Mouse (Mus musculus) MEL (cell line): ENCODE data around the gene Pik3ca. TPM values are rescaled to one million over a fixed set of nuclear protein-coding genes. Genes with fewer than 3 reads are reported as not detected.

Experiments
- DNase-seq: peaks from one replicate; pipeline ENCODE4 v3.0.0; 2011; ENCODE audit warnings: low read depth, low spot score
- H3K27ac ChIP-seq: 2 replicates; pipeline ENCODE4 v1.5.1; 2012; ENCODE audit warnings: low read depth, mild to moderate bottlenecking, control low read depth, low read length, moderate library complexity; ENCODE audit not compliant: control insufficient read depth
- H3K27me3 ChIP-seq, 2 experiments: fragments of 150-350 bp in 1 of 2; sonication (generic) in 1 of 2; 2 replicates each; pipeline ENCODE4 v1.6.1; 2012; ENCODE audit warnings: low read length in 2 of 2, mild to moderate bottlenecking in 2 of 2, improper control_type of control experiment in 1 of 2, moderate library complexity in 1 of 2; ENCODE audit not compliant: insufficient read depth in 2 of 2, control insufficient read depth in 1 of 2
- H3K36me3 ChIP-seq, 2 experiments: 2 replicates each; pipeline ENCODE4 v1.6.1; 2012 to 2014; ENCODE audit warnings: low read length in 2 of 2, improper control_type of control experiment in 1 of 2, inconsistent platforms in 1 of 2, mild to moderate bottlenecking in 1 of 2; ENCODE audit not compliant: insufficient read depth in 2 of 2, control insufficient read depth in 1 of 2
- H3K4me1 ChIP-seq, 2 experiments: fragments of 150-350 bp in 1 of 2; sonication (generic) in 1 of 2; 2 replicates each; pipeline ENCODE4 v1.6.1; 2012; ENCODE audit warnings: low read length in 2 of 2, improper control_type of control experiment in 1 of 2, mild to moderate bottlenecking in 1 of 2; ENCODE audit not compliant: insufficient read depth in 2 of 2, control insufficient read depth in 1 of 2
- H3K4me3 ChIP-seq, 2 experiments: fragments of 150-350 bp in 1 of 2; sonication (generic) in 1 of 2; 2 replicates each; pipeline ENCODE4 v1.5.1; 2012; ENCODE audit warnings: low read depth in 2 of 2, low read length in 2 of 2, mild to moderate bottlenecking in 2 of 2, moderate library complexity in 2 of 2, control low read depth in 1 of 2, improper control_type of control experiment in 1 of 2; ENCODE audit not compliant: control insufficient read depth in 1 of 2, insufficient read depth in 1 of 2
- H3K79me2 ChIP-seq: 2 replicates; pipeline ENCODE4 v1.6.1; 2012; ENCODE audit warnings: mild to moderate bottlenecking, low read length, moderate library complexity; ENCODE audit not compliant: control insufficient read depth, poor library complexity, insufficient read depth
- H3K9ac ChIP-seq: 2 replicates; pipeline ENCODE4 v1.6.1; 2012; ENCODE audit warnings: low read depth, mild to moderate bottlenecking, control low read depth, low read length, moderate library complexity; ENCODE audit not compliant: control insufficient read depth, poor library complexity, severe bottlenecking
- H3K9me3 ChIP-seq: fragments of 150-350 bp; sonication (generic); replicated peaks from 2 replicates; pipeline ENCODE4 v1.6.1; 2012; ENCODE audit warnings: mild to moderate bottlenecking, low read length, improper control_type of control experiment, moderate library complexity; ENCODE audit not compliant: insufficient read depth
- BHLHE40 ChIP-seq: IDR thresholded peaks from 2 replicates; pipeline ENCODE4 v1.6.1; 2012; ENCODE audit warnings: low read depth, mild to moderate bottlenecking, inconsistent platforms, low read length, improper control_type of control experiment, borderline replicate concordance
- EP300 ChIP-seq, 2 experiments: IDR thresholded peaks; 2 replicates each; pipeline ENCODE4 v1.6.1; 2011; ENCODE audit warnings: improper control_type of control experiment in 2 of 2, low read length in 2 of 2, low read depth in 1 of 2, mild to moderate bottlenecking in 1 of 2
- ETS1 ChIP-seq: IDR thresholded peaks from 2 replicates; pipeline ENCODE4 v1.6.1; 2012; ENCODE audit warnings: low read depth, mild to moderate bottlenecking, inconsistent platforms, low read length, improper control_type of control experiment, moderate library complexity
- HCFC1 ChIP-seq: IDR thresholded peaks from 2 replicates; pipeline ENCODE4 v1.6.1; 2012; ENCODE audit warnings: low read depth, mild to moderate bottlenecking, inconsistent platforms, low read length, improper control_type of control experiment, moderate library complexity
- JUND ChIP-seq: IDR thresholded peaks from 2 replicates; pipeline ENCODE4 v1.6.1; 2011; ENCODE audit warnings: low read depth, mild to moderate bottlenecking, improper control_type of control experiment, low read length
- KAT2A ChIP-seq: conservative IDR thresholded peaks from 2 replicates; pipeline ENCODE4 v1.6.1; 2012; ENCODE audit warnings: low read depth, low read length, improper control_type of control experiment, inconsistent platforms
- MAFK ChIP-seq: IDR thresholded peaks from 2 replicates; pipeline ENCODE4 v1.6.1; 2011; ENCODE audit warnings: low read depth, mild to moderate bottlenecking, low read length, improper control_type of control experiment, borderline replicate concordance
- MAX ChIP-seq: IDR thresholded peaks from 2 replicates; pipeline ENCODE4 v1.6.1; 2011; ENCODE audit warnings: low read length, improper control_type of control experiment
- MXI1 ChIP-seq: IDR thresholded peaks from 2 replicates; pipeline ENCODE4 v1.6.1; 2011; ENCODE audit warnings: mild to moderate bottlenecking, low read depth, low read length, improper control_type of control experiment
- NELFE ChIP-seq: IDR thresholded peaks from 2 replicates; pipeline ENCODE4 v1.6.1; 2011; ENCODE audit warnings: low read depth, low read length, improper control_type of control experiment
- NRF1 ChIP-seq: IDR thresholded peaks from 2 replicates; pipeline ENCODE4 v1.6.1; 2014; ENCODE audit warnings: low read depth, mild to moderate bottlenecking, inconsistent platforms, low read length, improper control_type of control experiment, moderate library complexity; ENCODE audit not compliant: poor library complexity, insufficient read depth, severe bottlenecking
- POLR2AphosphoS2 ChIP-seq: IDR thresholded peaks from 2 replicates; pipeline ENCODE4 v1.6.1; 2011; ENCODE audit warnings: low read length, improper control_type of control experiment
- RAD21 ChIP-seq: IDR thresholded peaks from 2 replicates; pipeline ENCODE4 v1.6.1; 2011; ENCODE audit warnings: mild to moderate bottlenecking, low read depth, low read length, improper control_type of control experiment
- RCOR1 ChIP-seq: IDR thresholded peaks from 2 replicates; pipeline ENCODE4 v1.6.1; 2012; ENCODE audit warnings: low read depth, mild to moderate bottlenecking, inconsistent platforms, low read length, improper control_type of control experiment
- TAL1 ChIP-seq: IDR thresholded peaks from 2 replicates; pipeline ENCODE4 v1.6.1; 2012; ENCODE audit warnings: mild to moderate bottlenecking, inconsistent platforms, low read length, moderate library complexity, mixed read lengths
- TCF12 ChIP-seq: IDR thresholded peaks from 2 replicates; pipeline ENCODE4 v1.6.1; 2014; ENCODE audit warnings: low read depth, mild to moderate bottlenecking, inconsistent platforms, low read length, improper control_type of control experiment, moderate library complexity
- USF1 ChIP-seq: IDR thresholded peaks from 2 replicates; pipeline ENCODE4 v1.6.1; 2014; ENCODE audit warnings: low read depth, mild to moderate bottlenecking, inconsistent platforms, low read length, improper control_type of control experiment, moderate library complexity
- USF2 ChIP-seq, 2 experiments: IDR thresholded peaks; 2 replicates each; pipeline ENCODE4 v1.6.1; 2011 to 2012; ENCODE audit warnings: improper control_type of control experiment in 2 of 2, low read length in 2 of 2, borderline replicate concordance in 1 of 2, inconsistent platforms in 1 of 2, low read depth in 1 of 2, mild to moderate bottlenecking in 1 of 2; ENCODE audit not compliant: insufficient read depth in 1 of 2
- ZC3H11A ChIP-seq: IDR thresholded peaks from 2 replicates; pipeline ENCODE4 v1.6.1; 2012; ENCODE audit warnings: low read depth, mild to moderate bottlenecking, inconsistent platforms, low read length, improper control_type of control experiment
- polyA plus RNA-seq, 2 experiments: library from polyadenylated mRNA; stranded (reverse) in 1 of 2; unstranded in 1 of 2; fragments of >175 nt in 1 of 2; fragments of >200 nt in 1 of 2; gene quantifications; 2 replicates each; pipeline versions ENCODE4 v1.2.1 to v1.2.4; 2012; ENCODE audit warnings: low replicate concordance in 2 of 2, low read depth in 1 of 2; ENCODE audit not compliant: insufficient read length in 2 of 2, insufficient read depth in 1 of 2, missing spikeins in 1 of 2
- total RNA-seq: library from RNA; depleted of rRNA; stranded (reverse); fragments of 300-350 nt; gene quantifications from 2 replicates; pipeline ENCODE4 v1.2.3, GENCODE M21; 2012

Pik3ca gene
- total and polyA plus RNA-seq, 3 experiments = 11.7 to 13.1 TPM; not detected in 1

GRCm38 (mm10) chr3:32430394-32430793 lies 32.9 kb downstream of the Pik3ca start:
- Histone ChIP-seq H3K36me3 (peaks cover 0 to 11% of the 10 kb centered on the region in 2 experiments; a peak in 2 of 4 replicates), H3K27ac (no peak overlapping the region), H3K4me1 (peaks cover 5 to 6% of the 10 kb centered on the region in 2 experiments), H3K9me3 (no peaks in the 10 kb centered on the region), H3K79me2 (peaks cover 3% of the 10 kb centered on the region; the same call in 1 of the 2 replicates), H3K9ac (no peak overlapping the region), H3K4me3 (no peak overlapping the region), H3K27me3 (no peaks in the 10 kb centered on the region)
- peak; percentile 85 for DNase-seq
- TF ChIP-seq MAX (0 out of 2 replicates have a peak, but pooled peaks have one; percentile 25), MXI1 (no peak), POLR2AphosphoS2 (no peak), ZC3H11A (no peak), BHLHE40 (0 out of 2 replicates have a peak, but pooled peaks have one; percentile 13), JUND (peak; percentile 54; the same call in 1 of the 2 replicates), TAL1 (0 out of 2 replicates have a peak, but pooled peaks have one; percentile 26), RCOR1 (no peak), TCF12 (no peak), EP300 (IDR thresholded peaks at IDR 0.05; ENCODE audit: low read depth in 1 of 2, low read length in 2 of 2) (peak; percentile 34 to 74; a peak in 3 of 4 replicates), KAT2A (no peak), ETS1 (peak; percentile 43; the same call in 1 of the 2 replicates), NELFE (no peak)

- no peak overlapping the region for H3K9ac ChIP-seq
Measured at GRCm38 (mm10) chr3:32434016-32434415, 36.5 kb downstream of the Pik3ca start.

GRCm38 (mm10) chr3:32436101-32436500 lies 38.6 kb downstream of the Pik3ca start:
- Histone ChIP-seq H3K4me3 (no peak overlapping the region), H3K79me2 (peaks cover under 1% of the 10 kb centered on the region; the same call in 1 of the 2 replicates), H3K9me3 (no peaks in the 10 kb centered on the region), H3K27ac (no peak overlapping the region), H3K9ac (no peak overlapping the region), H3K27me3 (no peaks in the 10 kb centered on the region), H3K36me3 (peaks cover 0 to 11% of the 10 kb centered on the region in 2 experiments; a peak in 3 of 4 replicates), H3K4me1 (no peaks in the 10 kb centered on the region)
- no peak for DNase-seq
- TF ChIP-seq RAD21 (no peak), USF1 (no peak), MAFK (no peak), POLR2AphosphoS2 (no peak), NRF1 (no peak), MAX (no peak)

More at GRCm38 (mm10) chr3:32434016-32434415, 36.5 kb downstream of the Pik3ca start:
- Histone ChIP-seq H3K27ac (no peak overlapping the region), H3K4me1 (peaks cover 5 to 6% of the 10 kb centered on the region in 2 experiments), H3K27me3 (no peaks in the 10 kb centered on the region), H3K9me3 (no peaks in the 10 kb centered on the region), H3K36me3 (peaks cover 7 to 11% of the 10 kb centered on the region in 2 experiments), H3K4me3 (no peak overlapping the region), H3K79me2 (peaks cover 3% of the 10 kb centered on the region; the same call in 1 of the 2 replicates)
- DNase-seq = no peak
- no peak for TF ChIP-seq USF2 (IDR thresholded peaks at IDR 0.05; ENCODE audit: borderline replicate concordance in 1 of 2, insufficient read depth in 1 of 2, low read depth in 1 of 2, low read length in 2 of 2)
- no peak for TF ChIP-seq HCFC1
